Mouse (Mus musculus): ENCODE data around the gene Rora. TPM values are rescaled to one million over a fixed set of nuclear protein-coding genes. Genes with fewer than 3 reads are reported as not detected.

Rora gene
- polyA plus RNA-seq, 1 experiment from 2014 or later, result 12.3 TPM

GRCm38 (mm10) chr9:69174061-69174460, 520.5 kb downstream of the Rora start:
- Histone ChIP-seq H3K27me3 (replicated peaks; ENCODE audit: control insufficient read depth, insufficient read depth, low read length) (no peaks in the 10 kb centered on the region), H3K4me1 (ENCODE audit: control insufficient read depth, insufficient read depth, low read length) (no peaks in the 10 kb centered on the region), H3K4me3 (ENCODE audit: low read depth, low read length) (no peak overlapping the region), H3K4me2 (ENCODE audit: low read depth, low read length) (no peak overlapping the region), H3K36me3 (ENCODE audit: control insufficient read depth, insufficient read depth, low read length) (no peaks in the 10 kb centered on the region), H3K27ac (replicated peaks; ENCODE audit: low read depth, low read length) (no peak overlapping the region), H3K9ac (ENCODE audit: low read depth, low read length) (no peak overlapping the region), H3K9me3 (ENCODE audit: control insufficient read depth, low read length) (0 out of 2 replicates have a peak, but pooled peaks cover 2% of the 10 kb centered on the region)
- 79% methylated on average over 6 of the region's 6 CpGs for WGBS
- ATAC-seq (ENCODE audit: low read depth), result no peak
- DNase-seq (ENCODE audit: low spot score), result no peak

GRCm38 (mm10) chr9:69174527-69175116, 521.0 kb downstream of the Rora start:
- Histone ChIP-seq H3K9ac (ENCODE audit: low read depth, low read length) (no peak overlapping the region), H3K36me3 (ENCODE audit: control insufficient read depth, insufficient read depth, low read length) (no peaks in the 10 kb centered on the region), H3K4me1 (ENCODE audit: control insufficient read depth, insufficient read depth, low read length) (no peaks in the 10 kb centered on the region), H3K27ac (replicated peaks; ENCODE audit: low read depth, low read length) (no peak overlapping the region), H3K9me3 (ENCODE audit: control insufficient read depth, low read length) (no peaks in the 10 kb centered on the region), H3K27me3 (replicated peaks; ENCODE audit: control insufficient read depth, insufficient read depth, low read length) (no peaks in the 10 kb centered on the region), H3K4me2 (ENCODE audit: low read depth, low read length) (no peak overlapping the region), H3K4me3 (ENCODE audit: low read depth, low read length) (no peak overlapping the region)
- no peak for DNase-seq (ENCODE audit: low spot score)
- 78% methylated on average over 10 of the region's 10 CpGs for WGBS
- no peak for ATAC-seq (ENCODE audit: low read depth)

- WGBS, result 84% methylated on average over 3 of the region's 3 CpGs
These were observed 523.4 kb downstream of the Rora start for GRCm38 (mm10) chr9:69176988-69177387.

GRCm38 (mm10) chr9:69179224-69179623, 525.6 kb downstream of the Rora start:
- no peak overlapping the region for H3K9ac ChIP-seq (ENCODE audit: low read depth, low read length)
- no peak overlapping the region for H3K4me3 ChIP-seq (ENCODE audit: low read depth, low read length)
- H3K4me1 ChIP-seq (ENCODE audit: control insufficient read depth, insufficient read depth, low read length), result 0 out of 2 replicates have a peak, but pooled peaks cover 9% of the 10 kb centered on the region
- WGBS, result 91% methylated on average over 8 of the region's 8 CpGs
- H3K36me3 ChIP-seq (ENCODE audit: control insufficient read depth, insufficient read depth, low read length), result no peaks in the 10 kb centered on the region
- no peak overlapping the region for H3K4me2 ChIP-seq (ENCODE audit: low read depth, low read length)
- H3K27ac ChIP-seq (replicated peaks; ENCODE audit: low read depth, low read length), result no peak overlapping the region
- no peaks in the 10 kb centered on the region for H3K9me3 ChIP-seq (ENCODE audit: control insufficient read depth, low read length)
- no peak for ATAC-seq (ENCODE audit: low read depth)
- no peaks in the 10 kb centered on the region for H3K27me3 ChIP-seq (replicated peaks; ENCODE audit: control insufficient read depth, insufficient read depth, low read length)
- no peak for DNase-seq (ENCODE audit: low spot score)

More at GRCm38 (mm10) chr9:69176988-69177387, 523.4 kb downstream of the Rora start:
- no peak overlapping the region for H3K4me2 ChIP-seq (ENCODE audit: low read depth, low read length)
- 0 out of 2 replicates have a peak, but pooled peaks cover 9% of the 10 kb centered on the region for H3K4me1 ChIP-seq (ENCODE audit: control insufficient read depth, insufficient read depth, low read length)
- DNase-seq (ENCODE audit: low spot score) (no peak), ATAC-seq (ENCODE audit: low read depth) (no peak)
- H3K27ac ChIP-seq (replicated peaks; ENCODE audit: low read depth, low read length), result no peak overlapping the region
- H3K27me3 ChIP-seq (replicated peaks; ENCODE audit: control insufficient read depth, insufficient read depth, low read length), result no peaks in the 10 kb centered on the region
- no peak overlapping the region for H3K9ac ChIP-seq (ENCODE audit: low read depth, low read length)
- no peaks in the 10 kb centered on the region for H3K9me3 ChIP-seq (ENCODE audit: control insufficient read depth, low read length)
- H3K36me3 ChIP-seq (ENCODE audit: control insufficient read depth, insufficient read depth, low read length), result no peaks in the 10 kb centered on the region
- H3K4me3 ChIP-seq (ENCODE audit: low read depth, low read length), result no peak overlapping the region

GRCm38 (mm10) chr9:69180961-69181360, 527.4 kb downstream of the Rora start:
- 32% methylated on average over 3 of the region's 3 CpGs for WGBS

GRCm38 (mm10) chr9:69181411-69181810, 527.8 kb downstream of the Rora start:
- H3K4me3 ChIP-seq (ENCODE audit: low read depth, low read length), result no peak overlapping the region
- H3K9ac ChIP-seq (ENCODE audit: low read depth, low read length), result no peak overlapping the region
- H3K36me3 ChIP-seq (ENCODE audit: control insufficient read depth, insufficient read depth, low read length), result no peaks in the 10 kb centered on the region
- DNase-seq (ENCODE audit: low spot score), result peak; percentile 88
- H3K4me2 ChIP-seq (ENCODE audit: low read depth, low read length), result no peak overlapping the region
- H3K9me3 ChIP-seq (ENCODE audit: control insufficient read depth, low read length), result no peaks in the 10 kb centered on the region
- peak; percentile 57; the same call in 1 of the 2 replicates for ATAC-seq (ENCODE audit: low read depth)
- H3K27ac ChIP-seq (replicated peaks; ENCODE audit: low read depth, low read length), result no peak overlapping the region
- no peaks in the 10 kb centered on the region for H3K27me3 ChIP-seq (replicated peaks; ENCODE audit: control insufficient read depth, insufficient read depth, low read length)
- H3K4me1 ChIP-seq (ENCODE audit: control insufficient read depth, insufficient read depth, low read length), result 0 out of 2 replicates have a peak, but pooled peaks cover 9% of the 10 kb centered on the region

More at GRCm38 (mm10) chr9:69180961-69181360, 527.4 kb downstream of the Rora start:
- DNase-seq (ENCODE audit: low spot score), result peak; percentile 17
- Histone ChIP-seq H3K36me3 (ENCODE audit: control insufficient read depth, insufficient read depth, low read length) (no peaks in the 10 kb centered on the region), H3K27me3 (replicated peaks; ENCODE audit: control insufficient read depth, insufficient read depth, low read length) (no peaks in the 10 kb centered on the region), H3K4me3 (ENCODE audit: low read depth, low read length) (no peak overlapping the region), H3K4me2 (ENCODE audit: low read depth, low read length) (no peak overlapping the region), H3K27ac (replicated peaks; ENCODE audit: low read depth, low read length) (no peak overlapping the region), H3K9me3 (ENCODE audit: control insufficient read depth, low read length) (no peaks in the 10 kb centered on the region), H3K4me1 (ENCODE audit: control insufficient read depth, insufficient read depth, low read length) (0 out of 2 replicates have a peak, but pooled peaks cover 9% of the 10 kb centered on the region), H3K9ac (ENCODE audit: low read depth, low read length) (no peak overlapping the region)
- ATAC-seq (ENCODE audit: low read depth), result peak; percentile 18; the same call in 1 of the 2 replicates

- no peak for DNase-seq (ENCODE audit: low spot score)
- no peaks in the 10 kb centered on the region for H3K36me3 ChIP-seq (ENCODE audit: control insufficient read depth, insufficient read depth, low read length)
- no peaks in the 10 kb centered on the region for H3K27me3 ChIP-seq (replicated peaks; ENCODE audit: control insufficient read depth, insufficient read depth, low read length)
- H3K9ac ChIP-seq (ENCODE audit: low read depth, low read length), result no peak overlapping the region
- no peak overlapping the region for H3K4me2 ChIP-seq (ENCODE audit: low read depth, low read length)
- 0 out of 2 replicates have a peak, but pooled peaks cover 9% of the 10 kb centered on the region for H3K4me1 ChIP-seq (ENCODE audit: control insufficient read depth, insufficient read depth, low read length)
- 68% methylated on average over 4 of the region's 4 CpGs for WGBS
- H3K4me3 ChIP-seq (ENCODE audit: low read depth, low read length), result no peak overlapping the region
- no peak for ATAC-seq (ENCODE audit: low read depth)
- no peak overlapping the region for H3K27ac ChIP-seq (replicated peaks; ENCODE audit: low read depth, low read length)
- H3K9me3 ChIP-seq (ENCODE audit: control insufficient read depth, low read length), result 0 out of 2 replicates have a peak, but pooled peaks cover 8% of the 10 kb centered on the region
These were observed 530.3 kb downstream of the Rora start for GRCm38 (mm10) chr9:69183888-69184287.

GRCm38 (mm10) chr9:69190726-69191125, 537.1 kb downstream of the Rora start:
- Histone ChIP-seq H3K4me3 (ENCODE audit: low read depth, low read length) (no peak overlapping the region), H3K27me3 (replicated peaks; ENCODE audit: control insufficient read depth, insufficient read depth, low read length) (no peaks in the 10 kb centered on the region), H3K36me3 (ENCODE audit: control insufficient read depth, insufficient read depth, low read length) (no peaks in the 10 kb centered on the region), H3K4me2 (ENCODE audit: low read depth, low read length) (no peak overlapping the region), H3K27ac (replicated peaks; ENCODE audit: low read depth, low read length) (no peak overlapping the region), H3K4me1 (ENCODE audit: control insufficient read depth, insufficient read depth, low read length) (0 out of 2 replicates have a peak, but pooled peaks cover 2% of the 10 kb centered on the region), H3K9me3 (ENCODE audit: control insufficient read depth, low read length) (0 out of 2 replicates have a peak, but pooled peaks cover 8% of the 10 kb centered on the region), H3K9ac (ENCODE audit: low read depth, low read length) (no peak overlapping the region)
- DNase-seq (ENCODE audit: low spot score), result no peak
- WGBS, result 27% methylated on average over 1 of the region's 1 CpGs
- ATAC-seq (ENCODE audit: low read depth), result no peak

- H3K9ac ChIP-seq (ENCODE audit: low read depth, low read length), result no peak overlapping the region
These were observed 538.9 kb downstream of the Rora start for GRCm38 (mm10) chr9:69192446-69192845.

More at GRCm38 (mm10) chr9:69192446-69192845, 538.9 kb downstream of the Rora start:
- no peak overlapping the region for H3K4me2 ChIP-seq (ENCODE audit: low read depth, low read length)
- H3K9me3 ChIP-seq (ENCODE audit: control insufficient read depth, low read length), result 0 out of 2 replicates have a peak, but pooled peaks cover 8% of the 10 kb centered on the region
- ATAC-seq (ENCODE audit: low read depth) (no peak), DNase-seq (ENCODE audit: low spot score) (no peak)
- 0 out of 2 replicates have a peak, but pooled peaks cover 3% of the 10 kb centered on the region for H3K4me1 ChIP-seq (ENCODE audit: control insufficient read depth, insufficient read depth, low read length)
- H3K27ac ChIP-seq (replicated peaks; ENCODE audit: low read depth, low read length), result no peak overlapping the region
- H3K4me3 ChIP-seq (ENCODE audit: low read depth, low read length), result no peak overlapping the region
- WGBS, result 84% methylated on average over 8 of the region's 8 CpGs
- no peaks in the 10 kb centered on the region for H3K27me3 ChIP-seq (replicated peaks; ENCODE audit: control insufficient read depth, insufficient read depth, low read length)
- no peaks in the 10 kb centered on the region for H3K36me3 ChIP-seq (ENCODE audit: control insufficient read depth, insufficient read depth, low read length)
